Mouse (Mus musculus): Measurements from ENCODE around the gene Mrpl34. TPM values are rescaled to one million over a fixed set of nuclear protein-coding genes. Genes with fewer than 3 reads are reported as not detected.

Mrpl34 gene
- polyA plus RNA-seq, 1 experiment from 2014 or later, result 199 TPM

- Histone ChIP-seq H3K27me3 (ENCODE audit: control insufficient read depth, insufficient read depth, low read length) (peaks cover 39% of the 10 kb centered on the region), H3K4me3 (replicated peaks; ENCODE audit: low read depth, low read length) (no peak overlapping the region), H3K9ac (replicated peaks; ENCODE audit: low read length) (no peak overlapping the region), H3K9me3 (ENCODE audit: control insufficient read depth, low read length) (no peaks in the 10 kb centered on the region), H3K36me3 (ENCODE audit: control insufficient read depth, insufficient read depth, low read length) (no peaks in the 10 kb centered on the region), H3K4me2 (ENCODE audit: low read length) (no peak overlapping the region), H3K27ac (replicated peaks; ENCODE audit: low read depth, low read length) (no peak overlapping the region), H3K4me1 (ENCODE audit: control insufficient read depth, insufficient read depth, low read length) (no peaks in the 10 kb centered on the region)
- WGBS, result 75% methylated on average over 2 of the region's 2 CpGs
- ATAC-seq (ENCODE audit: low FRiP score, low TSS enrichment) (no peak), DNase-seq (no peak)
Observed at GRCm38 (mm10) chr8:71509316-71509715, 44.6 kb downstream of the Mrpl34 start.

- WGBS, result 80% methylated on average over 14 of the region's 14 CpGs
- Histone ChIP-seq H3K4me3 (replicated peaks; ENCODE audit: low read depth, low read length) (no peak within 1 kb of the TSS), H3K27ac (replicated peaks; ENCODE audit: low read depth, low read length) (no peak within 1 kb of the TSS), H3K9ac (replicated peaks; ENCODE audit: low read length) (no peak within 1 kb of the TSS), H3K27me3 (ENCODE audit: control insufficient read depth, insufficient read depth, low read length) (peaks cover 29% of the 10 kb centered on the region), H3K9me3 (ENCODE audit: control insufficient read depth, low read length) (no peaks in the 10 kb centered on the region), H3K36me3 (ENCODE audit: control insufficient read depth, insufficient read depth, low read length) (no peaks in the 10 kb centered on the region), H3K4me1 (ENCODE audit: control insufficient read depth, insufficient read depth, low read length) (no peaks in the 10 kb centered on the region), H3K4me2 (ENCODE audit: low read length) (no peak within 1 kb of the TSS)
- no peak for DNase-seq
- ATAC-seq (ENCODE audit: low FRiP score, low TSS enrichment), result no peak
Observed at GRCm38 (mm10) chr8:71511644-71512043, 46.9 kb downstream of the Mrpl34 start, which contains the start of gene Plvap. Plvap (minus strand) TSS chr8:71511752.

GRCm38 (mm10) chr8:71513018-71513754, 48.4 kb downstream of the Mrpl34 start:
- WGBS, result 71% methylated on average over 15 of the region's 15 CpGs
- Histone ChIP-seq H3K9ac (replicated peaks; ENCODE audit: low read length) (no peak overlapping the region), H3K27ac (replicated peaks; ENCODE audit: low read depth, low read length) (no peak overlapping the region), H3K9me3 (ENCODE audit: control insufficient read depth, low read length) (no peaks in the 10 kb centered on the region), H3K4me1 (ENCODE audit: control insufficient read depth, insufficient read depth, low read length) (no peaks in the 10 kb centered on the region), H3K4me2 (ENCODE audit: low read length) (no peak overlapping the region), H3K4me3 (replicated peaks; ENCODE audit: low read depth, low read length) (no peak overlapping the region), H3K36me3 (ENCODE audit: control insufficient read depth, insufficient read depth, low read length) (no peaks in the 10 kb centered on the region), H3K27me3 (ENCODE audit: control insufficient read depth, insufficient read depth, low read length) (peaks cover 14% of the 10 kb centered on the region)
- ATAC-seq (ENCODE audit: low FRiP score, low TSS enrichment) (no peak), DNase-seq (no peak)

GRCm38 (mm10) chr8:71515043-71515442, 50.3 kb downstream of the Mrpl34 start:
- Histone ChIP-seq H3K4me1 (ENCODE audit: control insufficient read depth, insufficient read depth, low read length) (no peaks in the 10 kb centered on the region), H3K4me2 (ENCODE audit: low read length) (no peak overlapping the region), H3K4me3 (replicated peaks; ENCODE audit: low read depth, low read length) (no peak overlapping the region), H3K36me3 (ENCODE audit: control insufficient read depth, insufficient read depth, low read length) (no peaks in the 10 kb centered on the region), H3K27me3 (ENCODE audit: control insufficient read depth, insufficient read depth, low read length) (no peaks in the 10 kb centered on the region; the same call in 1 of the 2 replicates), H3K27ac (replicated peaks; ENCODE audit: low read depth, low read length) (no peak overlapping the region), H3K9ac (replicated peaks; ENCODE audit: low read length) (no peak overlapping the region), H3K9me3 (ENCODE audit: control insufficient read depth, low read length) (no peaks in the 10 kb centered on the region)
- WGBS, result 69% methylated on average over 5 of the region's 5 CpGs
- no peak for DNase-seq
- no peak for ATAC-seq (ENCODE audit: low FRiP score, low TSS enrichment)

Other genes with a start within 250 kb of the Mrpl34 start
- 15.5 and 16.8 TPM in 2 replicates for gene Myo9b, start 192.2 kb upstream of the Mrpl34 start, polyA plus RNA-seq (2014; fragmentation: Nextera tagmentation; extraction: Ambion mirVana)
- 52.0 and 59.5 TPM in 2 replicates for gene Haus8, start 192.0 kb upstream of the Mrpl34 start, polyA plus RNA-seq (2014; fragmentation: Nextera tagmentation; extraction: Ambion mirVana)
- 121 TPM in 2 replicates for gene Use1, start 98.1 kb upstream of the Mrpl34 start, polyA plus RNA-seq (2014; fragmentation: Nextera tagmentation; extraction: Ambion mirVana)
- 4.2 and 4.3 TPM in 2 replicates for gene Ocel1, start 93.7 kb upstream of the Mrpl34 start, polyA plus RNA-seq (2014; fragmentation: Nextera tagmentation; extraction: Ambion mirVana)
- 24.9 and 29.4 TPM in 2 replicates for gene Nr2f6, start 83.0 kb upstream of the Mrpl34 start, polyA plus RNA-seq (2014; fragmentation: Nextera tagmentation; extraction: Ambion mirVana)
- 3.5 and 5.7 TPM in 2 replicates for gene Ushbp1, start 69.2 kb upstream of the Mrpl34 start, polyA plus RNA-seq (2014; fragmentation: Nextera tagmentation; extraction: Ambion mirVana)
- 78.3 and 88.4 TPM in 2 replicates for gene Babam1, start 68.1 kb upstream of the Mrpl34 start, polyA plus RNA-seq (2014; fragmentation: Nextera tagmentation; extraction: Ambion mirVana)
- 3.0 and 5.3 TPM in 2 replicates for gene Ankle1, start 58.9 kb upstream of the Mrpl34 start, polyA plus RNA-seq (2014; fragmentation: Nextera tagmentation; extraction: Ambion mirVana)
- gene Abhd8, start 1.3 kb upstream of the Mrpl34 start, polyA plus RNA-seq (2014; fragmentation: Nextera tagmentation; extraction: Ambion mirVana), result 119 and 133 TPM in 2 replicates
- gene Dda1, start 4.2 kb downstream of the Mrpl34 start, polyA plus RNA-seq (2014; fragmentation: Nextera tagmentation; extraction: Ambion mirVana), result 213 and 233 TPM in 2 replicates
- 7.7 and 9.4 TPM in 2 replicates for gene Ano8, start 21.0 kb downstream of the Mrpl34 start, polyA plus RNA-seq (2014; fragmentation: Nextera tagmentation; extraction: Ambion mirVana)
- 4.9 and 5.2 TPM in 2 replicates for gene Gtpbp3, start 23.1 kb downstream of the Mrpl34 start, polyA plus RNA-seq (2014; fragmentation: Nextera tagmentation; extraction: Ambion mirVana)
- 3.6 and 4.1 TPM in 2 replicates for gene Plvap, start 46.8 kb downstream of the Mrpl34 start, polyA plus RNA-seq (2014; fragmentation: Nextera tagmentation; extraction: Ambion mirVana)
- not detected in 2 replicates for gene Ccdc194, start 60.8 kb downstream of the Mrpl34 start, polyA plus RNA-seq (2014; fragmentation: Nextera tagmentation; extraction: Ambion mirVana)
- 0.86 and 7.9 TPM in 2 replicates for gene Bst2, start 72.5 kb downstream of the Mrpl34 start, polyA plus RNA-seq (2014; fragmentation: Nextera tagmentation; extraction: Ambion mirVana)
- 54.6 and 61.5 TPM in 2 replicates for gene Mvb12a, start 78.0 kb downstream of the Mrpl34 start, polyA plus RNA-seq (2014; fragmentation: Nextera tagmentation; extraction: Ambion mirVana)
- gene Tmem221, start 93.9 kb downstream of the Mrpl34 start, polyA plus RNA-seq (2014; fragmentation: Nextera tagmentation; extraction: Ambion mirVana), result not detected in 2 replicates
- not detected in 2 replicates for gene Nxnl1, start 101.6 kb downstream of the Mrpl34 start, polyA plus RNA-seq (2014; fragmentation: Nextera tagmentation; extraction: Ambion mirVana)
- 33.5 and 41.6 TPM in 2 replicates for gene Slc27a1, start 103.9 kb downstream of the Mrpl34 start, polyA plus RNA-seq (2014; fragmentation: Nextera tagmentation; extraction: Ambion mirVana)
- gene Pgls, start 127.2 kb downstream of the Mrpl34 start, polyA plus RNA-seq (2014; fragmentation: Nextera tagmentation; extraction: Ambion mirVana), result 241 and 269 TPM in 2 replicates
- gene Fam129c, start 132.7 kb downstream of the Mrpl34 start, polyA plus RNA-seq (2014; fragmentation: Nextera tagmentation; extraction: Ambion mirVana), result 6.3 and 8.5 TPM in 2 replicates
- 60.4 and 70.3 TPM in 2 replicates for gene Colgalt1, start 146.0 kb downstream of the Mrpl34 start, polyA plus RNA-seq (2014; fragmentation: Nextera tagmentation; extraction: Ambion mirVana)
- 17.4 and 18.9 TPM in 2 replicates for gene Unc13a, start 206.8 kb downstream of the Mrpl34 start, polyA plus RNA-seq (2014; fragmentation: Nextera tagmentation; extraction: Ambion mirVana)
- gene Jak3, start 211.3 kb downstream of the Mrpl34 start, polyA plus RNA-seq (2014; fragmentation: Nextera tagmentation; extraction: Ambion mirVana), result 2.5 and 3.6 TPM in 2 replicates
- gene Insl3, start 224.3 kb downstream of the Mrpl34 start, polyA plus RNA-seq (2014; fragmentation: Nextera tagmentation; extraction: Ambion mirVana), result 0.89 TPM in 1 of 2 replicates, not detected in the other
- gene B3gnt3, start 236.8 kb downstream of the Mrpl34 start, polyA plus RNA-seq (2014; fragmentation: Nextera tagmentation; extraction: Ambion mirVana), result 0.11 and 0.20 TPM in 2 replicates